Mouse (Mus musculus) stomach, embryonic 16.5 days (tissue): ENCODE measurements around the gene Has3. TPM values are rescaled to one million over a fixed set of nuclear protein-coding genes. Genes with fewer than 3 reads are reported as not detected.

Source experiments
- polyA plus RNA-seq: library from polyadenylated mRNA; unstranded; fragments of >200 nt; fragmentation: Nextera tagmentation; extraction: Ambion mirVana; gene quantifications from 2 replicates; pipeline ENCODE4 v1.2.1, GENCODE M21; 2015

Has3 gene
- polyA plus RNA-seq, 1 experiment from 2014 or later, result 0.81 TPM

Other genes starting within 250 kb of the Has3 start
- gene Tango6, start 187.2 kb upstream of the Has3 start, polyA plus RNA-seq, result 8.6 and 9.4 TPM in 2 replicates
- gene Utp4, start 23.4 kb downstream of the Has3 start, polyA plus RNA-seq, result 58.2 and 59.1 TPM in 2 replicates
- 8.7 and 11.8 TPM in 2 replicates for gene Sntb2, start 65.5 kb downstream of the Has3 start, polyA plus RNA-seq
- 60.6 and 62.1 TPM in 2 replicates for gene Vps4a, start 161.0 kb downstream of the Has3 start, polyA plus RNA-seq
- 35.3 and 35.7 TPM in 2 replicates for gene Pdf, start 178.4 kb downstream of the Has3 start, polyA plus RNA-seq
- 24.8 and 27.1 TPM in 2 replicates for gene Cog8, start 186.4 kb downstream of the Has3 start, polyA plus RNA-seq
- gene Nip7, start 186.6 kb downstream of the Has3 start, polyA plus RNA-seq, result 63.5 and 79.8 TPM in 2 replicates
- 82.3 and 84.1 TPM in 2 replicates for gene Tmed6, start 195.4 kb downstream of the Has3 start, polyA plus RNA-seq
- 13.1 and 14.0 TPM in 2 replicates for gene Terf2, start 226.3 kb downstream of the Has3 start, polyA plus RNA-seq